Mouse (Mus musculus): ENCODE results near the gene Sh3rf3.
A peak's percentile ranks its signal among the peaks of the same experiment; 100 is the strongest.

Sh3rf3 gene

GRCm38 (mm10) chr10:58981674-58982329, 168.6 kb downstream of the Sh3rf3 start:
- no peak for DNase-seq (ENCODE audit: low read depth, low spot score)

GRCm38 (mm10) chr10:58982546-58983154, 169.5 kb downstream of the Sh3rf3 start:
- peak; percentile 3 for DNase-seq (ENCODE audit: low read depth, low spot score)

GRCm38 (mm10) chr10:58991611-58992010, 178.5 kb downstream of the Sh3rf3 start:
- no peak for DNase-seq (ENCODE audit: low read depth, low spot score)

GRCm38 (mm10) chr10:58994726-58995125, 181.6 kb downstream of the Sh3rf3 start:
- no peak for DNase-seq (ENCODE audit: low read depth, low spot score)

GRCm38 (mm10) chr10:58995132-58995531, 182.0 kb downstream of the Sh3rf3 start:
- no peak for DNase-seq (ENCODE audit: low read depth, low spot score)

GRCm38 (mm10) chr10:59002361-59002760, 189.2 kb downstream of the Sh3rf3 start:
- no peak for DNase-seq (ENCODE audit: low read depth, low spot score)

GRCm38 (mm10) chr10:59011415-59011814, 198.3 kb downstream of the Sh3rf3 start:
- no peak for DNase-seq (ENCODE audit: low read depth, low spot score)

GRCm38 (mm10) chr10:59013618-59014017, 200.5 kb downstream of the Sh3rf3 start:
- no peak for DNase-seq (ENCODE audit: low read depth, low spot score)

GRCm38 (mm10) chr10:59019302-59019973, 206.3 kb downstream of the Sh3rf3 start:
- DNase-seq (ENCODE audit: low read depth, low spot score), result no peak

- DNase-seq (ENCODE audit: low read depth, low spot score), result no peak
These were observed 237.3 kb downstream of the Sh3rf3 start for GRCm38 (mm10) chr10:59050434-59050833.

GRCm38 (mm10) chr10:59056294-59056693, 243.1 kb downstream of the Sh3rf3 start:
- no peak for DNase-seq (ENCODE audit: low read depth, low spot score)

GRCm38 (mm10) chr10:59066804-59067203, 253.6 kb downstream of the Sh3rf3 start:
- DNase-seq (ENCODE audit: low read depth, low spot score), result no peak

- DNase-seq (ENCODE audit: low read depth, low spot score), result no peak
These were observed 259.7 kb downstream of the Sh3rf3 start for GRCm38 (mm10) chr10:59072827-59073226.

GRCm38 (mm10) chr10:59076681-59077080, 263.5 kb downstream of the Sh3rf3 start:
- no peak for DNase-seq (ENCODE audit: low read depth, low spot score)

- DNase-seq (ENCODE audit: low read depth, low spot score), result no peak
These were observed 264.8 kb downstream of the Sh3rf3 start for GRCm38 (mm10) chr10:59077909-59078308.

GRCm38 (mm10) chr10:59085604-59086003, 272.4 kb downstream of the Sh3rf3 start:
- no peak for DNase-seq (ENCODE audit: low read depth, low spot score)

- DNase-seq (ENCODE audit: low read depth, low spot score), result no peak
These were observed 273.4 kb downstream of the Sh3rf3 start for GRCm38 (mm10) chr10:59086578-59086977.

GRCm38 (mm10) chr10:59089861-59090621, 276.9 kb downstream of the Sh3rf3 start:
- DNase-seq (ENCODE audit: low read depth, low spot score), result peak; percentile 18

- no peak for DNase-seq (ENCODE audit: low read depth, low spot score)
These were observed 277.4 kb downstream of the Sh3rf3 start for GRCm38 (mm10) chr10:59090622-59090971.

GRCm38 (mm10) chr10:59091556-59091955, 278.4 kb downstream of the Sh3rf3 start:
- no peak for DNase-seq (ENCODE audit: low read depth, low spot score)

GRCm38 (mm10) chr10:59091988-59092387, 278.8 kb downstream of the Sh3rf3 start:
- DNase-seq (ENCODE audit: low read depth, low spot score), result no peak

- peak; percentile 51 for DNase-seq (ENCODE audit: low read depth, low spot score)
These were observed 289.9 kb downstream of the Sh3rf3 start for GRCm38 (mm10) chr10:59103076-59103475.

All from R1 (cell line).